Mouse (Mus musculus): ENCODE results near the gene Cd151.

The Cd151 gene

DNA sequence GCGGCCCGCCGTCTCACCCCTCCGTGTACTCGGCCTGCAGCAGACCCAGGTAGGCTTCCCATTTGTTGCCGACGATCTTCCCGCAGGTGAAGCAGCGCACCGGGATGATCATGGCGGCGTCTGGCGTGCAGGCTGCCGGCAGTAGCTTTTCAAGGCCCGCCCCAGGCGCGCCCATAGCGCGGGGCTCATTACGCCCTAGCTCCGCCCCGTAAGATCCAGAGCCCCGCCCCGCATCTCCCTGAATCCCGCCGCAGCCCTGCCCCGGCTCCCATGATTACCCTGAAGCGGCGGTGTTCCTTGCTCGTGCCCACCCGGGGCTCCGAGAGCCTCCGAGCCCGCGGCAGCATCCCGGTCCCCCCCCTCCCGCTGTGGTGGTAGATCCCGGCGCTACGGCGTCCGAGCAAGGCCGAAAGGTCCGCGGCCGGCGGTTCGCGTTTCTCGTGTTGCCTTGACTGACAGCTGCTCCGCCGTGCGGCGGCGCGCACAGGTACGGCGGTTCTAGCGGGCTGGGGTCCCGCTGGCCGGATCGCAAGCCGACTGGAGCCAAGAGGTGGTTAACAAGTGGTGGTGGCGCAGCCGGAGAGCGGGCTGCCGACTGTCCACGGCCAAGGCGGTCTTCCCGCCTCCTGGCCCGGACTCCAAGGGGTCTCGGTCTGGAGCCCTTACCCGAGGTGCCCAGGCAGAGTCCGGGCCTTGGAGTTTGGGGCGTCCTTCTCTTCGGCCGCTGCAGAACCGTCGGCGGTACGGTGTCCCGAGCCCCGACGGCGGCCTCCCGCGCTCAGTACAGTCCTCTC, 8.0 kb downstream of the Cd151 start, which contains the start of the genes Polr2l and Tspan4:
Polr2l (minus strand) TSS at position 122 of the 794 bp plus-strand sequence.
Tspan4 (plus strand) TSS at position 230 of the 794 bp plus-strand sequence.
- DNase-seq = peak; percentile 93 to 94

DNA sequence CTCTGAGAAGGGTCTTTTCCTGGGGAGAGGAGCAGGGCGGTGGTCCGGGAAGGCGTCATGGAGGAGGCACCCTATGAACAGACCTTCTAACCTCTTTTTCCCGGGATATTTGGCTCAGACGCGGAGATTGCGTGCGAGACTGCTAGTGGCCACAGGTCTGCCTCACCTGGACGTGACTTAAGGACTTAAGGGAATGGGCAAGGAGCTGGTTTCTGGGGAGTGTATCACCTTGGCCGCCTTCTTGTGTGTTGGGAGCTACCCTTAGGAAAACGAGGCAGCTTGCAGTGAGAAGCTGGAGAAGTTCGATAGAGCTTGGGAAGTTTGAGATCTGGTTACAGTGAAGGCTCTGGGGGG, 8.6 kb downstream of the Cd151 start:
- DNase-seq = peak in 1 of 2 experiments; percentile 49

DNA sequence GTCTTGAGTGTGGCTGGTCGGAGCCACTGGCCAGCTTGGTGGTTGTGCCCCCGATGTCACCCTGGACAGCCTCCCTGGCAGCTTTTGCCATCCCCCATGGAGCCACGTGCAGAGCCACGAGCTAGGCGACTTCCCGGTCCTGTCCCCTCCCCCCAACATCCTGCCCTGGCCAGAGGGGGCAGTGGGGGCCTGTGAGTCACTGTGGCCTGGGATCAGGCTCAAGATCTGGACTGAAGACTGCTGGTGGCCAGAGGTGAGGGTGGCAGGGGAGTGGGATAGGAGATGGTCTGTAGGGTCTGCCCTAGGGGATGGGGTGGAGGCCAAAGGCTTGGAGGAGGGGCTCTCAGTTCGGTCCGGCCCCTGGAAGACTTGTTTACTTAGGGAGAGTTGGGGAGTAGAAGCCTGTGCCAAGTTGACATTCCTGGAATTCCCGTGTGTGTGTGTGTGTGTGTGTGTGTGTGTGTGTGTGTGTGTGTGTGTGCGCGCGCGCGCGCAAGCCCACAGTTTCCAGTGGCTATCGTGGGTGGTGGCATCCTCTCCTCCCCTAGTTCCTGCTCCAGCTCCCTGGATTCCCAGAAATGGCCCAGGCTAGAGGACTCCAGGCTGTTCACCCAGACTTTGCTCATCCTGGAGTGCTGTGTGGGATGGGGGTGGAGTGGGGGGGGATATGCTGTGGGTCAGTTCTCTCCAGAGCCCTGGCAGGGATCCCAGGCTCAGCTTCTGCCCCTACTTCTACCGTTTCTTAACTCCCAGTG, 9.2 kb downstream of the Cd151 start:
- peak; percentile 62 to 63 for DNase-seq

DNA sequence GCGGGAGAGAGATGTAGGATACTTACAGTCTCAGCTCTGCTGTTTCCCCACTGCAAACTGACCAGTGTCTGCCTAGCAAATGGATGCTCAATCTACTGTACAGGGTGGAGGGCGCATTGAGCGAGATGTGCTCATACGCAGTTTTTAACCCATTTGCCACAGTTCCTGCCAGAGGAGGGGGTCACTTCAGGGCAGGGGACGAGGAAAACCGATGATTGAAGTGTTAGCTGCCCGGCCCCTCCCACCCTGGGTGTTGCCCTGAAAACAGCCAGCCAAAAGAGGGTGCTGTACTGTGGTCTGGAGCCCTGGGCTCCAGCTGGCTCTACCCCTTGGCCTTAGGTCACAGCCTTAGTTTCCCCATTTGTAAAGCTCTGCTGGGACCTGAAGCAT, 9.8 kb downstream of the Cd151 start:
- DNase-seq = peak in 1 of 2 experiments; percentile 31

DNA sequence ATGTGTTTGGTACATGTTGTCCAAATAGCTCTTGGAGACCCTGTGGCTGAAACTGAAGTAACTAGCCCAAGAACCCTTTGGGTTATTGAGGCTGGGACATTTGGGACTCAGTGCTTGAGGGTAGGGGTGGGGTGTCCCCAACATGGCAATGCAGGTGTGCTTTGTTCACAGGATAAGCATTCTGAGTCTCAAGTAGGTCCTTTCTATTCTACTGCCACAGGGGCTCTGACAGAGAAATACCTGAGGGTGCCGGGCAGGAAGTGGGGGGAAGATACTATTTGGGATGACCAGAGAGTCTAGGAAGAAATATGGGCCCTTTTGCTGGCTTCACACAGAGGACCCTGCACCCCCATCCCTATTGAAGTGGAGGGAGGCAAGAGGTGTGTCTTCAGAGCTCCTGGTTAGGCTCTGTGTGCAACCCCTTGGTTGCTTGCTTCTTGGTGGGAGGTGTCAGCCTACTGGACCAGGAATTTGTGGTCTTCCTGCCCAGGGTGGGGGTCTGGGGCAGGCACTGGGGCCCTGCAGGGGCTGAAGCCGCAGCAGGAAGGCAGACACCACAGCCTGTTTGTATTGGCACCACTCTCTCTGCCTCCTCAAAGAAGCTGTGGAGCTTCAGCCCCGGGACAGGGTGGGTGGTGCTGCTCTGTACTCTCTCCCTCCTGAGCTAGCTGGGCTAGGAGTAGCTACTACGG, 10.5 kb downstream of the Cd151 start:
- no peak for DNase-seq

DNA sequence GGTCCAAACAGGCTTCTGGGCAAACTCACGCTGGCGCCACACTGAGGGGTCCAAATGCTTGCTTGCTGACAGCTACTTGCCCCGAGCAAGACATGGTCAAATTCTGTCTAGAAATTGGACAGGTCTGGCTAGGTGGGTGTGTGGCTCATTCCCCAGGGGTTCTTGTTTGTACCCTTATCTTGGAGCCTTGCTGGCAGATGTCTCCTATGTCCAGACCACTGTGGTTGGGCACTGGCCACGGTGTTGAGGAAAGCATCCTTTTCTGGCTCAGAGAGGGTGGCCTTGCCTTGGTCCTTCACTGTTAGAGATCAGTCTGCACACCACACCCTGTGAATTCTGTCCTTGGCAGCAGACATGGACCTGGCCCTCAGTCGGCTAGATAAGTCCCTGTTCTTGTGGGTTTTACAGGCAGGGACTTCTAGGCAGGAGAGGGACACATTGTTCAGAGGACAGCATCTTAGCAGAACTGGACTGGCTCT, 11.1 kb downstream of the Cd151 start:
- no peak for DNase-seq

DNA sequence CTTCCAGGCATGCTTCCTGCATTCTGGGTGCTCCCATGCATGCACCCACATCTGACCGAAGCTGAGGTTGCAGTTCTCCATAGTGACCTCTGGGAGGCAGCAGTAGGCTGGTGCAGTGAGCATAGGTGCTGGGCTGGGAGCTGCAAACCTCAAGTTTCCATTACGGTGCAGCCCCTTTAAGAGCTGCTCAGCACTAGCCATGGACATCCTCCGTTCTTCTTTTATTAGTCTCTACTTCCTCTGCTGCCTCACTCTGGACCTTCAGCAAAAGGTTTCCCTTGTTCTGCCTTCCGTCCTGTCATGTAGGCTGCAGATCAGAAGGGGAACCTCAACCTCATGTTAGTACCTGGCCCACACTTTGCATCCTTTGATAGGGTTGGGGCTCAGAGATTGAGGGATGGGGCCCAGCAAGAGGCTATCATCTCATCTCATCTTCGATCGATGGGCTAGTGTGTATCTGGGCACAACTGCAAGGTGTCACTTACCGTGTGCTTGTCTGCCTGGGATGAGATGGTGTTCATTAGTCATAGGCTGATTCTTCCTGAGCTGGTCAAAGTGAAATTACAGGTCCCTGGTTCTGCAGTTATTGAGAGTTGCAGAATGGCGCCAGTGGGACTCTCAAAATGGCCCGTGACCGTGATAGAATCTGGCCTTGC, 13.8 kb downstream of the Cd151 start:
- peak; percentile 86 to 89 for DNase-seq

DNA sequence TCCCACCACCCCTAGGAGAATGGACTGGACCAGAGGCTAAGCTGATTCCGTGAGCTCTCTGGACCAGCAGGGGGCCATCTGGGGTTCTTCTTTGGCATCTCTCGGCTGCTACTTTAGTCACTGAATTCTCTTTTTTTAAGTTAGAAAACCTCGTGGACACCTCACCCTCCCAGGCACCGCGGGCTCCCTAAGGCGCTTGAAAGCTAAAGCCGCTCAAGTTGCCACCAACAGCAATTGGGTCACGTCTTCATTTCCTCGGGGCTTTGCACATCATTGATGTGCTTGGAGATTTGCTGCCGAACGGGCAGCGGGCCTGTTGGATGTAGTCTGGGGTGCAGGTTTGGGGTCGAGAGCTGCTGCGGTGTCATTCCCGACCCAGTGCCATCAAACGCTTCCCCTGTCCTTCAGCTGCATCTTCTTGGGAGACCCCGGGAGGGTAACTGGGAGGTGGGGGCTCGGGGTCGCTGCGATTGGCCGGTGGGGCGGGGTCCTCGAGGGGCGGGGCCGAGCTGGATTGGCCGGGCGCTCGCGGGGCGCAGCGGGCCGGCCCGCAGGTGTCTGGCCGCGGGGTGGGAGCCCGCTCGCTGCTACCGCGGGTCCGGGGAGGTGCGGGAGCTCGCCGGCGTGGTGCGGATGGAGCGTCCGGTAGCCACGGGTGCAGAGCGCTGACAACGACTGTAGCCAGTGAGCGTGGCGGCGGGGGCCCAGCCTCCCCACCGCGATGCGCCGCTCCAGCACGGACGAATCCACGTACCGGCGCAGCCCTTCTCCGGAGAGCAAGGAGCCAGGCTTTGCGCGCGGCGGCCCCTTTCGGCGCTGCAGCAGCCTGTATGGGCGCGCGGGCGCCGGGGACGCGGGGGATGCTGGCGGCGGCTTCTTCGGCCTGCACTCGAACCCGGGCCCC, 14.6 kb downstream of the Cd151 start:
- peak; percentile 94 to 96 for DNase-seq

DNA sequence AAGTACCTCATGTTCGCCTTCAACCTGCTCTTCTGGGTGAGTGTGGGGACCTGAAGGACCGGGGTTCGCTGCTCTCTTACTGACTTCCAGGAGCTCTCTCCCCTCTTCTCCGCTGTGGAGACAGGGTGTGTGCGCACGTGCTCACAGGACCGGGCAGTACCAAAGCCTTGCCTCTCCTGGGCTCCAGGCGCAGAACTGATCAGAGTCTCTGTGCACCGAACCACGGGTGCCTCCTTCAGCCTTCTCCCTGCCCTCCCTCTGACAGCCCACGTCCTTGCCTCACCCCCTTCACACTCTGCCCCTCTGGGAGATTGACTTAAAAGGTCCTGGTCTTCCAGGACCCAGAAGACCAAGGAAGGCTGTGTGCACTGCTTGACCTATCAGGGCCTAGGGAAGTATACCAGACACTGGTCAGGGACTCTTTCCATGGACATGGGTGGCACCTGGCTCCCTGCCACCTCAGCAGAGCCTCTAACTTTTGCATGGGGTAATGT, 15.4 kb downstream of the Cd151 start:
- peak; percentile 59 to 66 for DNase-seq

DNA sequence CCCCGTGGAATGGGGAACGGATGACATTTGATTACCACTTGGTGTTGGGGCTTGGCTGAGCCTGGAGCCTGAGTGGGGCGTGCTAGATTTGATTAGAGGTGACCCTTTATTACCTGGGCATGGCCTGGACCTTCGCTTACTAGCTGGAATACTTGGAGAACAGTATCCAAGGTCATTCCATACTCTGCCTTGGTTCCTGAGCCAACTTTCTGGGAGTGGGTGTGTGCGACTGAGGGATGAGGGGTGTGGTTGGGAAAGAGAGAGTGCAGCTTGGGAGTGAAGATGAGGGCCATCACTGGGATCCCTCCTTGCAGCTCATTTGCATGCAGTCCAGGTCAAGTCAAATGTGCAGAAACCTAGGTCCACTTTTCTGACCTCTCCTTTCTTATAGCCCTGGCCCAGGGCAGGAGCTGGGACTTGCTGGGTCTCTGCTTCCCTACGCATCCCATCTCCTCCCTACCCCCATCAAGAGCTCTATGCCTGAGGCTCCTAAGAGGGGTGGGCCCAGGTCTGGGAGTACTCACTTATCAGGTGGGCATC, 16.0 kb downstream of the Cd151 start:
- DNase-seq = peak; percentile 28 to 51

DNA sequence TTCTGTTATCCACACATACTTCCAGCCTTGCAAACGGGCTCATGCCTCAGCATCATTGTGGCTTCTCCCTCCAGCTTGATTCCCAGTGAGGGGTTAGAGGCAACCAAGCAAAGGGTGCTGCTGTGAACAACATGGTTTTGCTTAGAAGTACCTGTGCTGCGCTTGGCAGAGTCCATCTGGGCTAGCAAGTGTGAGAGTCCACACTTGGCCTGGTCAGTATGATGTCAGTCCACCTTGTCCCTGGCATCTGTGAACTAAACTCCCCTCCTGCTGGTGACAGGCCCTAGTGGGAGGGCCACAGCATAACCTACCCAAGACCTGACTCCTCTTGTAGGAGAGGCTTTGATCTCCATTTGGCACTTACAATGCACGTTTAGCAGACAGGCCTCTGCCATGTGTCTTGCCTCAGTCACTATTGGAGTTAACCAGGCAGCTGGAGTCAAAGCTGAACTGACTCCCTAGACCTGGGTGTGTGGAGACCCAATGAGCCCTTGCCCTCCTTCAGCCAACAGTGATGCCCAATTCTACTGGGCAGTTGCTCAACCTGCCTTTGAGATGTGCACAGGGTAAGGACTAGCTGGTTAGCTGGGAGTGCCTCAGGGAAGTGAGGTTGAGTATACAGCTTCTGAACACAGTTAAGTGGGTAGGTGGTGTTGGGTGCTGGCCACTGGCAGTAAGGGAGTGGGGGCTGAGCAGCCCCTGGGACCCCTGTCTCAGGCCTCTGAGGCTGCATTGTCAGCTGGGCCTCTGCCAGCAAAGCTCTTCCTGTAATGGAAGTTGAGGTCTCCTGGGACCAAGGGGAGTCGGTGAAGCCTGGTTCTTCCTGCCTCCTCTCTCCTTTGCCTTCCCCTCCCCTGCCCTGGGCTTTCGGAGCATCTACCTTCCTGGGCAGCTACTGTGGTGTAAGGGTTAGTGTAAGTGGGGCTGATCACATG, 17.3 kb downstream of the Cd151 start:
- peak; percentile 62 to 70 for DNase-seq

DNA sequence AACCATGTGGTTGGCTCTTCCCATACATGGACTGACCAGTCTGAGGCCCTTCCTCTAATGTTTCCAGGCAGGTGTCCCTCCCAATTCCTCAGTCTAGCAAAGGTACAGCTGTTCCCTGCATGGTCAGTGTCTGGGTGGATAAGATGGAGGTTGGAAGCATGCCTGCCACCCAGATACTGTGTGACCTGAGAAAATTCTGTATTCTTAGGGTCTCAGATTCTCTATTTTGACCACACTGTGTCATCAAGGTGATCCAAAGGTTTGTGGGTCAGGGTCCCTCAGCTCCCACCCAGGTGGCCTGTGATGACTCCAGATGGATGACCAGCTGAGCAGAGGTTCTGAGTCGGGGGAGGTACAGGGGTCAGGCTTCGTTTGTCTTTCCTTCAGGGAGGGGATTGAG, 18.0 kb downstream of the Cd151 start:
- DNase-seq = no peak

DNA sequence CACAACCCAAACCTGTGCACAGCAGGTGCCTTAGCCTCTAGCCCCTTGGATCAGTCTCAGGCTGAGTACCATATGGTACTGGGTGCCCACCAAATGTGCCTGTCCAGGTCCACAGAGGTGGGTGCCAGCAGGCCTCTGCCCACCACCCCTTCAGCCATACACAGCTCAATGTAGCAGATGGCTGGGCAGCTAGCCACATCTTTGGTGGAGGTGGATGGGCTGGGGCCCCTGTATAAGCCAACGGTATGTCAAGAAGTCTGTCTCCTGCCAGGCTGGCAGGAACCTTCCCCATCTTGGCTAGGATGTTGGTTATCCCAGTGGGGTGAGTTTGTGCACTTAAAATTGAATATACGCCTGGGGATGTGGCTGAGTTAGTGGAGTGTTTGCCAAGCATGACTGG, 18.4 kb downstream of the Cd151 start:
- DNase-seq = peak; percentile 99

DNA sequence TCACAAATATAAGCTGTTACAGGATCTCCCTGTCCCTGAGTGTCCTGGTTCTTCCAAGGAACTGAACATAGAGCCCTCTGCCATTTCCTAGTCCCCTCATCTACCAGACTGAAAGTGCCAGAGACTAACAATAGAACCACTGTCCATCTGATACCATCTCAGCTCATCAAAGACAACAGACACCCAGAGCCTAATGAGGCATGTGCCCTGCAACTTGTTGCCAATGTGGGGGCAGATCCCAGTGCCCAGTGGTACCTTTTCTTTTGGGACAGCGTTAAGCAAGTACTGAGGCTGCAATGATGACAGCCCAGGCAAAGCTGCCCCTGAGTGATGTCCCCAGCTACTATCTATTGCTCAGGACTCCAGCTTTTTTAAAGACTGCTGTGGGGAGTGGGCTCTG, 19.0 kb downstream of the Cd151 start:
- DNase-seq = peak in 1 of 2 experiments; percentile 40

DNA sequence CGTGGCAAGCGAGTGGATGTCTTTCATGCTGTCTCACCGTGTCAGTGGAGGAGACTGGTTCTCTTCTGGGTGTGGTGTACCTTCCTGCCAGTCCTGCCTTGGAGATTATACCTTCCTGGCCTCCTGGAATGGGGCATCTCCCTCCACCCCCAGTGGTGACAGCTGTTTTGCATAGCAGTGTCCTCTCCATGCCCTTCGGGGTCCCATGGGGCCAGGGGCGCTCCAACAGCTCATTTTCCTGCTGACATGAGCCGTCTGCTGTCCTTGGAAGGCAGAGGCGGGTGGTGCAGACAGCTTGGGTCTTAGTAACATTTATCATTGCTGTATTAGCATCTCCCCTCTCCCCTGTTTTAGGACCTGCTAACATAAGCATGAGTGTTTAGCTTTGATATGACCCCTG, 19.9 kb downstream of the Cd151 start:
- DNase-seq = peak; percentile 57 to 61

DNA sequence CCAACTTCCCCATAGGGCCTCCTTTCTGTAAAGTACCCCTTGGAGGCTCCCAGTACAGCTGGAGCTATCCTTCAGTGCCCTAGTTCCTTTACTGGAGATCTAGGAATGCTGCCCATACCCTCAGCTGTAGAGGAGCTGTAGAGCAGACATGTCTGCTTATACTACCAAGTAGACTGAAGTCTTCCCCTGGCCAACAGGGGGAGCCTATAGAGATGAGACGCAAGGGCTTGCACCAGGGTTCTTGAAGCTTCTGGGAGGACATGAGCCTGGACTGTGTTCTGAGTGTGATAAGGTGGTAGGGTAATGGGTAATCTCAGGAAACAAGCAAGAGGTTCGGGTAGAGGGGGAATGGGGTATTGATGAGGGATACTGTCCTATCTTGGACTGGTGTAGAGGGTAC, 24.0 kb downstream of the Cd151 start:
- peak in 1 of 2 experiments; percentile 37 for DNase-seq

DNA sequence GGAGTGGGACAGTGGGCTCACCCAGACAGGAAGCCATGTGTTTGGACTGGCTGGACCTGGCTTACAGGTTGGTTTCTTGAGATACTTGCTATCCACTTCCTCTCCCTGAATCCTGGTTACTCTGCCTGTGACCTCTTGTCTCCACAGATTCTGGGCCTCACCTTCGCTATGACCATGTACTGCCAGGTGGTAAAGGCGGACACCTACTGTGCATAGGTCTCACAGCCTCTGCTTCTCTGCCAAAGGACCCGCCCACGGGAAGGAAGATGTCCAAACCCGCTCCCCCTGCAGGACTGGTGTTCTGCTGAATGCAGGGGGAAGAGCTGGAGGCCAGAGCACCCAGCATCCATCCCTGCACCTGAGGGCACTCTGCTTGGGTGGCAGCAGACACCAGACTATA, 25.5 kb downstream of the Cd151 start:
- peak in 1 of 2 experiments; percentile 54 for DNase-seq

DNA sequence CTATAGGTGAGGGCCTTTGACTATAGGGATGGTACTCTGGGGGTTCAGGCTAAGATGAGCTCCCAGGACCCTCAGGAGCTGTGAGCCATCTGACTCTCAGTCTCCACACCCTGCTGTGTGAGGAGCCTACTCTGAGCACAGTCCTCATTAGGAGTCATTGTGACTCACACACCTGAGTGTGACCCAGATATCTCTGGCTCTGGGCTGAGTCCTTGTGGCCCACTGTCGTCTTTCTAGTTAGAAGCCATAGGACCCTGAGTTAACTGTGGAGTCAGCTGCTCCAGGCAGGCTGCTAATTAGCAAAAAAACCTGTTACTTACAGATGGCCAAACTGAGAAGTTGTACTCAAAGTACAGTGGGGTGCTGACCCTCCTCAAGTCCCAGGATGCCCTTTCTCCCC, 26.5 kb downstream of the Cd151 start:
- no peak for DNase-seq

DNA sequence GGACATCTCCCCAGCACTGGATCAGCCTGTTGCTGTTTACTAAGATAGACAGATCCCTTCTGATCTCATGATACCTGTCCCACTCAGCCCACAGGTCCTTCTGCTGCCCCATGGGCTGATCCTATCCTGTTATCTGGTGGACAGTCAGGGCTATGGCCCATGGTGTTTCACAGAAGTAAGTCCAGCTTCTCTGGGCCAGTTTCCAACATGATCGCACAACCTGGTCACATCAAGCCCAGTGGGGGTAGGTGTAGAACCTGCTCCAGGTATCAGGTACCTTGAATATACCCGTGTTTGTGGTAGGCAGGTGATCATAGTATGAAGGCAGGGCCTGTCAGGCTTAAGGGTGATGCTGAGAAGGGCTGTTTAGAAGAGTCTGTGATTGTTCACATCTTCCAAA, 28.2 kb downstream of the Cd151 start:
- DNase-seq = peak in 1 of 2 experiments; percentile 46

DNA sequence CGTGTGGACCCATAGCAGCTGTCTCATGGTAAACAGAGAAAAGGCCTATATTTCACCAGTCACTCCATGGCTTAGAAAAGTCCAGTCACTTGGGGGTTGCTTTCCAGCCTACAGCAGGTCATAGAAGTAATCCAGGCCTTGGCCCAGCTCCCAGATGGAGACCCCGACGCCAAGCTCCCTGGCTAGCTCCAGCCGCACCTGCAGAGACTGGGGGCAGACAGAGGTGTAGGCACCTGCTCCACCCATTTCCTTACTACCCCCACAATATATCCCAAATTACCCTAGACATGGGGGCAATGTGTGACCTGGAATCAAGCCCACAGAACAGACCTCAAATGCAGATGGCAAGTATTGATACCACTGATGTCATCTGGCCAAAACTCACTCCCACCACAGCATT, 28.7 kb downstream of the Cd151 start:
- peak; percentile 65 to 73 for DNase-seq

Measured in cerebellum, postnatal 10 days (tissue).